Mouse (Mus musculus): ENCODE measurements around the gene Rab36. TPM values are rescaled to one million over a fixed set of nuclear protein-coding genes. Genes with fewer than 3 reads are reported as not detected.

Rab36 gene
- polyA plus RNA-seq, 1 experiment from 2014 or later, result 17.0 TPM

- Histone ChIP-seq H3K27me3 (ENCODE audit: control insufficient read depth, insufficient read depth, low read length) (no peaks in the 10 kb centered on the region), H3K4me2 (replicated peaks) (no peak overlapping the region), H3K4me3 (replicated peaks; ENCODE audit: low read length) (no peak overlapping the region), H3K9ac (no peak overlapping the region), H3K9me3 (ENCODE audit: control insufficient read depth, low read length) (no peaks in the 10 kb centered on the region), H3K36me3 (replicated peaks; ENCODE audit: control insufficient read depth, insufficient read depth) (no peaks in the 10 kb centered on the region), H3K4me1 (replicated peaks; ENCODE audit: control insufficient read depth, insufficient read depth, low read length) (peaks cover 29% of the 10 kb centered on the region), H3K27ac (no peak overlapping the region)
- WGBS, result 69% methylated on average over 11 of the region's 11 CpGs
- no peak for DNase-seq (ENCODE audit: low spot score)
- ATAC-seq (ENCODE audit: low FRiP score), result no peak
Measured at GRCm38 (mm10) chr10:75070281-75070976, 33.6 kb downstream of the Rab36 start.

DNA sequence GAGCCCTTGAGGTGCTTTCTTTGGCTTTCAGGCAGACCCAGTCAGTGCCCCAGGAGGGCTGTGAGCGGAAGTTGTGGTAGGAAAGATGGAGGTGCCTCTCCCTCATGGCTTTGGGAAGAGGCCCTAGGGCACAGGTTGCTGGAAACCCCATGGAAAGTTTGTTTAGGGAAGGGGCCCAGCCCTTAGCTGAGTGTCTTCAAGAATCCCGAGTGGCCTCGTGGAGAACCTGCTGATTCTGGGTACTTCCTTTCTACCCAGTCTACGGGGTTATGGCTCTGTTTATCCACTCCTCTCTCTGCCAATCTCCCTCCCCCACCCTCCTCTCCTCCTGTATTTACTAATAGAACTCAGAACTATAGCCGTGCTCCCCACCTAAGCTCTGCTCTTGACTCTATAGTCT lies 38.8 kb downstream of the Rab36 start:
- Histone ChIP-seq H3K4me1 (replicated peaks; ENCODE audit: control insufficient read depth, insufficient read depth, low read length) (peaks cover 3% of the 10 kb centered on the region; the same call in 1 of the 2 replicates), H3K9ac (no peak overlapping the region), H3K36me3 (replicated peaks; ENCODE audit: control insufficient read depth, insufficient read depth) (no peaks in the 10 kb centered on the region), H3K4me3 (replicated peaks; ENCODE audit: low read length) (no peak overlapping the region), H3K9me3 (ENCODE audit: control insufficient read depth, low read length) (no peaks in the 10 kb centered on the region), H3K4me2 (replicated peaks) (no peak overlapping the region), H3K27ac (no peak overlapping the region), H3K27me3 (ENCODE audit: control insufficient read depth, insufficient read depth, low read length) (no peaks in the 10 kb centered on the region)
- DNase-seq (ENCODE audit: low spot score), result no peak
- 80% methylated on average over 5 of the region's 5 CpGs for WGBS
- ATAC-seq (ENCODE audit: low FRiP score), result no peak

GRCm38 (mm10) chr10:75078174-75079128 lies 41.6 kb downstream of the Rab36 start:
- no peak for ATAC-seq (ENCODE audit: low FRiP score)
- Histone ChIP-seq H3K4me2 (replicated peaks) (no peak overlapping the region), H3K9me3 (ENCODE audit: control insufficient read depth, low read length) (no peaks in the 10 kb centered on the region), H3K4me1 (replicated peaks; ENCODE audit: control insufficient read depth, insufficient read depth, low read length) (no peaks in the 10 kb centered on the region), H3K9ac (no peak overlapping the region), H3K4me3 (replicated peaks; ENCODE audit: low read length) (no peak overlapping the region), H3K27me3 (ENCODE audit: control insufficient read depth, insufficient read depth, low read length) (no peaks in the 10 kb centered on the region), H3K27ac (0 out of 2 replicates have a peak overlapping the region, but pooled peaks have one; percentile 16), H3K36me3 (replicated peaks; ENCODE audit: control insufficient read depth, insufficient read depth) (0 out of 2 replicates have a peak, but pooled peaks cover 4% of the 10 kb centered on the region)
- 87% methylated on average over 14 of the region's 14 CpGs for WGBS
- DNase-seq (ENCODE audit: low spot score), result no peak

- Histone ChIP-seq H3K4me2 (replicated peaks) (no peak overlapping the region), H3K9ac (no peak overlapping the region), H3K9me3 (ENCODE audit: control insufficient read depth, low read length) (no peaks in the 10 kb centered on the region), H3K36me3 (replicated peaks; ENCODE audit: control insufficient read depth, insufficient read depth) (0 out of 2 replicates have a peak, but pooled peaks cover 4% of the 10 kb centered on the region), H3K27me3 (ENCODE audit: control insufficient read depth, insufficient read depth, low read length) (no peaks in the 10 kb centered on the region), H3K27ac (no peak overlapping the region), H3K4me3 (replicated peaks; ENCODE audit: low read length) (no peak overlapping the region), H3K4me1 (replicated peaks; ENCODE audit: control insufficient read depth, insufficient read depth, low read length) (no peaks in the 10 kb centered on the region)
- WGBS, result 95% methylated on average over 1 of the region's 1 CpGs
- DNase-seq (ENCODE audit: low spot score) (no peak), ATAC-seq (ENCODE audit: low FRiP score) (no peak)
Measured at GRCm38 (mm10) chr10:75085330-75085729, 48.5 kb downstream of the Rab36 start.

GRCm38 (mm10) chr10:75088471-75088870 lies 51.6 kb downstream of the Rab36 start:
- DNase-seq (ENCODE audit: low spot score), result no peak
- peaks cover 6% of the 10 kb centered on the region for H3K4me1 ChIP-seq (replicated peaks; ENCODE audit: control insufficient read depth, insufficient read depth, low read length)
- 88% methylated on average over 4 of the region's 4 CpGs for WGBS

DNA sequence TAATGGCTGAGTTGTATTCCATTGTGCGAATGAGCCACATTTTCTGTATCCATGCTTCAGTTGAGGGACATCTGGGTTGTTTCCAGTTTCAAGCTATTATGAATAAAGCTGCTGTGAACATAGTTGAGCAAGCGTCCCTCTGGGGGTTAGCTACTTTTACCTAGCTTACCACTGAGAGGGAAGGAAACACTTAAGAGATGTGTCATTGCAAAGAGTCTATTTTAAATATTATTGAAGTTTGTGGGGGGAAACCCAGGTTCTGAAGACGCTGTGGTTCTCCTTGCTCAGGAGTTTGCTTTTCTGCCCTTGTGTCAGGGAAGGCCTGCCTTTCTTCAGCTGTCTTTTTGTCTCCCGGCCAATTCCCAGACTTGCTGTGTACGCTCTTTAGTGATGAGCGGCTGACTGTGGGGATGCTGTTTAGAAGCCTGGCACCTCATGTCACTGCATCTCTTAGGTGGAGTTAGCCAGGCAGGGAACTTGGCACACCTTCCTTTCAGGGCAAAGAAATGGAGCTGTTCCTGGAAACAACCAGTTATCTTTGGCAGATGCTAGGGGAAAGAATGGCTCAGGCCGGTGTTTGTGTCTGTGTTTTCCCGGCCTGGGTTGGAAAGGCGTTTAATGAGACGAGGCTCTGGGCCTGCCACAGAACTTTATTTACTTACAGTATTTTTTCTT lies 54.8 kb downstream of the Rab36 start:
- Histone ChIP-seq H3K4me2 (replicated peaks) (no peak overlapping the region), H3K27me3 (ENCODE audit: control insufficient read depth, insufficient read depth, low read length) (no peaks in the 10 kb centered on the region), H3K27ac (no peak overlapping the region), H3K9me3 (ENCODE audit: control insufficient read depth, low read length) (no peaks in the 10 kb centered on the region), H3K36me3 (replicated peaks; ENCODE audit: control insufficient read depth, insufficient read depth) (no peaks in the 10 kb centered on the region), H3K4me3 (replicated peaks; ENCODE audit: low read length) (no peak overlapping the region), H3K4me1 (replicated peaks; ENCODE audit: control insufficient read depth, insufficient read depth, low read length) (peaks cover 12% of the 10 kb centered on the region), H3K9ac (no peak overlapping the region)
- WGBS, result 69% methylated on average over 10 of the region's 10 CpGs
- DNase-seq (ENCODE audit: low spot score), result peak; percentile 40
- ATAC-seq (ENCODE audit: low FRiP score), result no peak

More at GRCm38 (mm10) chr10:75088471-75088870, 51.6 kb downstream of the Rab36 start:
- H3K9me3 ChIP-seq (ENCODE audit: control insufficient read depth, low read length), result no peaks in the 10 kb centered on the region
- H3K36me3 ChIP-seq (replicated peaks; ENCODE audit: control insufficient read depth, insufficient read depth), result no peaks in the 10 kb centered on the region
- H3K27ac ChIP-seq, result no peak overlapping the region
- no peak overlapping the region for H3K4me3 ChIP-seq (replicated peaks; ENCODE audit: low read length)
- no peaks in the 10 kb centered on the region for H3K27me3 ChIP-seq (ENCODE audit: control insufficient read depth, insufficient read depth, low read length)
- H3K4me2 ChIP-seq (replicated peaks), result no peak overlapping the region
- ATAC-seq (ENCODE audit: low FRiP score), result no peak
- no peak overlapping the region for H3K9ac ChIP-seq

DNA sequence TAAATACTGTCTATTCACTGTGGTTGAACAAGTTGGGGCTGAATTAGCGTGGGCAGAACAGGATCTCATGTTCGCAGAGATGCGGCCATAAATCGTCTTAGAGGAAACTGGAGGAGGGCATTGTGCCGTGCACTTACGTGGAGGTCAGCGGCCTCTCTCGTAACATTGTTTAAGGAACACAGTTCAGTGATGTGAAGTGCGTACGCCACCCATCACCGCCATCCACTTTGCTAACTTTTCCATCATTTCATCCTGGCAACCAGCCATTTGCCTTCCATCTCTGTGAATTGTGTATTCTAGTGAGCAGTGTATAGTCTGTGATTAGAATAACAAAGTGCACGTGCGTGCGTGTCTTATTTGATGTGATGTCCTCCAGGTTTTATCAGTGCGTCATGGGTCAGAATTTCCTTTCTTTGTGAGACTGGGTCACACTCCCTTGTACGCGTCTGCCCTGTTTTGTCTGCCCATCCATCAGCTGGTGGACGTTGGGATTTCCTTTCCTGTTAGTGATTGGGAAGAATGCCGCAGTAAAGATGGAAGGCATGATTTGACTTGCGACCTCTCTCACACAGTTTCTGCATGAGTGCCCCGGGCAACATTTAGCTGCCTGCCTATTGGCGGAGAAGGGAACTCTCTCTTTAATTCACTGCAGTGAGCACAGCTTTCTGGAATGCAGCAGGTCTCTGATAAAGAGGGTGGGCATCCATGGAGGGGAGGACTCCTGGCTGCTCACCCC lies 56.6 kb downstream of the Rab36 start:
- no peak overlapping the region for H3K4me3 ChIP-seq (replicated peaks; ENCODE audit: low read length)
- peak; percentile 36 for DNase-seq (ENCODE audit: low spot score)
- no peak overlapping the region for H3K27ac ChIP-seq
- peaks cover 17% of the 10 kb centered on the region for H3K4me1 ChIP-seq (replicated peaks; ENCODE audit: control insufficient read depth, insufficient read depth, low read length)
- H3K9me3 ChIP-seq (ENCODE audit: control insufficient read depth, low read length), result no peaks in the 10 kb centered on the region
- 0 out of 2 replicates have a peak overlapping the region, but pooled peaks have one; percentile 5 for H3K4me2 ChIP-seq (replicated peaks)
- H3K27me3 ChIP-seq (ENCODE audit: control insufficient read depth, insufficient read depth, low read length), result no peaks in the 10 kb centered on the region
- peak; percentile 57; the same call in 1 of the 2 replicates for ATAC-seq (ENCODE audit: low FRiP score)
- no peaks in the 10 kb centered on the region for H3K36me3 ChIP-seq (replicated peaks; ENCODE audit: control insufficient read depth, insufficient read depth)
- H3K9ac ChIP-seq, result no peak overlapping the region
- WGBS, result 21% methylated on average over 22 of the region's 22 CpGs

GRCm38 (mm10) chr10:75094338-75094737 lies 57.5 kb downstream of the Rab36 start:
- Histone ChIP-seq H3K9me3 (ENCODE audit: control insufficient read depth, low read length) (no peaks in the 10 kb centered on the region), H3K4me3 (replicated peaks; ENCODE audit: low read length) (no peak overlapping the region), H3K27ac (no peak overlapping the region), H3K36me3 (replicated peaks; ENCODE audit: control insufficient read depth, insufficient read depth) (no peaks in the 10 kb centered on the region), H3K9ac (no peak overlapping the region), H3K27me3 (ENCODE audit: control insufficient read depth, insufficient read depth, low read length) (no peaks in the 10 kb centered on the region), H3K4me1 (replicated peaks; ENCODE audit: control insufficient read depth, insufficient read depth, low read length) (peaks cover 21% of the 10 kb centered on the region), H3K4me2 (replicated peaks) (no peak overlapping the region)
- WGBS, result 97% methylated on average over 1 of the region's 1 CpGs
- ATAC-seq (ENCODE audit: low FRiP score) (no peak), DNase-seq (ENCODE audit: low spot score) (no peak)

All from hindbrain, embryonic 14.5 days (tissue).